Mouse (Mus musculus) urinary bladder, postnatal 0 days (tissue): ENCODE results near the gene H2-Ob. TPM values are rescaled to one million over a fixed set of nuclear protein-coding genes. Genes with fewer than 3 reads are reported as not detected.

ENCODE experiments used
- polyA plus RNA-seq: library from polyadenylated mRNA; unstranded; fragments of >200 nt; fragmentation: Nextera tagmentation; extraction: Ambion mirVana; gene quantifications from 2 replicates; pipeline ENCODE4 v1.2.1, GENCODE M21; 2015

Gene H2-Ob
- 0.14 and 0.29 TPM in 2 replicates for polyA plus RNA-seq

DNA sequence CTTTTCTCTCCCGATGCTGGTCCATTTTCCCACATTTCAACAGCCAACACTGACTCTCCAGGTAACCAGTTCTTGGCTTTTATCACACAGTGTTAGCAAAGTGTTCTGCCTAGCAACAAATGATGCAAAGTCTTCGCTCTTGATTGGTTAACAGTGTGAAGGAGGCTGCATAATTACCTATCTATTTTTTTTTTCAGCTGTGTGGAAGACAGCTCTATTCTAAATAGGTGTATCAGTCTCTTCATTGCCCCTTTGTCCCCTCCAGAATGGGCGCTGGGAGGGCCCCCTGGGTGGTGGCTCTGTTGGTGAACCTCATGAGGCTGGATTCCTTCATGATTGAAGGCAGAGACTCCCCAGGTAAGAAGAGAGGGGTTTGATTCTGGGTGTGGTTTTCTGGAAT lies at the start of gene H2-Ob:
TSS of gene H2-Ob (plus strand) at position 198 of the 400 bp plus-strand sequence.

DNA sequence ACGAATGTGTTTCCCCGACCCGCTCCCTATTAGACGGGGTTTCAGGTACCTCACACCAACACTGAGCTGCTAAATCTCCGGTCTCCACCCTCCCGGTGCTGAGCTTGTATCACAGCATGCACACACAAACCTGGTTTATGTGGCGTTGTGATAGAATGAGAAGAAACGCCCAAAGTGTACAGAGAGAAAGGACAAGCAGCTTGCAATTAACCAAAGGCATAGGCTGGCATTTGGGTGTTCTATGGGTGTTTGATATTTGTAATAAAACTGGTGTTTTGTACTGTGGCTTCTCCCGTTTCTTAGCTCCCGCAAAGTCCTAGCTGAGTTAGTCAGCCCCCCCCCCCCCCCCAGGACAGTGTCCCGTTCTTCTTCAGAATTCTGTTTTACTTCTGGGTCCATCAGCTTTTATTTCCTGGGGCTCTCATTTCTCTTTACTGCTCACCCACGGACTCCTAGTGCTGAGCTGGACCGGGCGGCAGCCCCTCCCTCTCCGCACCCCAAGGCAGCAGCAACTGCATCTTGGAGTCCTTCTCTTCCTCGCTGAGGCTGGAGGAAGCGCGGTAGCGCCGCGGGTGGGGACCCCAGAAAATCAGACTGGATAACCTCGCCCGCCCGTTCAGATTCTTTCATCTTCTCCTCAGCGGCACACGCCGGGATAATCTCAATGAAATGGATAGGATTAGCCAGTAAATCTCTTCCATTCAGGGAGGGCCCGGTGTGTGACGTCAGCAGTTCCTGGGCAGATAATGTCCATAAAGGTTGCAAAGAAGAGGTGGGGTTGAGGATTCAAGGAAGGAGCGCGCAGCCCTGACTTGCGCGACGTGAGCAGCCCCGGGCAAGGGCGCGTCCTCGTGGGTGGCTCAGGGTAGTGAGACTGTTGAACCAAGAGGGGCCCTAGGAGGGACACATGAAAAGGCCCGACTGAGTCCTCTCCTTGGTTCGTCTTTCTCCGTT lies 41.5 kb upstream of the H2-Ob start, which contains the start of gene Psmb8:
TSS of gene Psmb8 (plus strand) at position 781 of the 954 bp plus-strand sequence.

DNA sequence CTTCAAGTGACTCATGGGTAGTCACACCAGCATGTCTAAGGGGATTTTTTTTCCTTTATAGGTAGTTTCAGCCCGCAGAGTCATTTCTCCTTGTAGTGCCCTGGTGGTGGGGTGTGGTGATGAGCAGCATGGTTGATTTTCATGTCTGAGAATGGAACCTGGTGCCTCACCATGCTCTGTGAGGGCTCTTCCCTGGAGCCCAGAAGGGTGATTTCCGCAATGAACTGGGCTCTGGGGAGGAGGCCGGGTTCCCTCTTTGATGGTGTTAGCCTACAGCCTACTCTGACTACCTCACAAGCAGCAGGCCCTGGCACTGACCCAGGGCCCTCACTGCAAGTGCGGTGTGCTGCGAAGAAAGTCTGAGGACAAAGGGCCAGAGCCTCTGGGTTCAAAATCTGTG lies 35.3 kb upstream of the H2-Ob start, which contains the start of gene Tap2:
TSS of gene Tap2 (plus strand) at position 84 of the 400 bp plus-strand sequence.

DNA sequence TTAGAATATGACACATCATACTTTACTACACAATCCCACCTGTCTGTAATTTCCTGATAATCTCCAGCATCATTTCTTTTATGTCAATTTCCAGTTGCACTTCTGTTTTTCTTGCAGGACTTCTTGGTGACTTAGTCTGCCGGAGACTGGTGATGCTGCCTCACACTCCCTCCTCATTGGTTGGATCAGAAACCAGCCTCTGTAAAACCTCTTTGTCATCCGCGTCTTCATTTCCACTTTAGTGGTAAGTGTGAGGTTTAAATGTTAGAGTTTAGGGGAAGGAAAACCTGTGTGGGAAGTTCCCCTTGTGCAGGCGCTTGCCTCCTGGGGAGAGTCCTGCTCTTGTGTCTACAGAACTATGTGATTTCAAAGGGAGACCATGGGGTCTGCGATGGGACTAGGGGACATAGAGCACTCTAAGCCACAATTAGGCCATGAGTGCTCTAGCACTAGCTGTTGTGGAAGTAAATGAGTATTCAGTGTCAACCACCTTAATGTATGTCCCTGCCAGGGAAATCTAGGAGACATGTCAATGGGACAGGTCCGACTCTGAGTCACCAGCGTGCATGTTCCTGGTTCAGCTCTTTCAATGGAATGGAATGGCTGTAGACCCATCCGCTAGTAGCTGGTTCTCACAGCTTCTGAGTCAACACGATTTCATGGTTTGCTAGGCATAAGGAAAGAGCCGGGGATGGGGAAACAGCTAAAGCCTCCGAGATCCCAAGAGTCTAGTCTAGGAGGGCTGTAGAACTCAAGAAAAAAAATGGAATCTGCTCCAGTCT lies 19.1 kb downstream of the H2-Ob start, which contains the start of gene H2-Ab1:
TSS of gene H2-Ab1 (plus strand) at position 96 of the 782 bp plus-strand sequence.

DNA sequence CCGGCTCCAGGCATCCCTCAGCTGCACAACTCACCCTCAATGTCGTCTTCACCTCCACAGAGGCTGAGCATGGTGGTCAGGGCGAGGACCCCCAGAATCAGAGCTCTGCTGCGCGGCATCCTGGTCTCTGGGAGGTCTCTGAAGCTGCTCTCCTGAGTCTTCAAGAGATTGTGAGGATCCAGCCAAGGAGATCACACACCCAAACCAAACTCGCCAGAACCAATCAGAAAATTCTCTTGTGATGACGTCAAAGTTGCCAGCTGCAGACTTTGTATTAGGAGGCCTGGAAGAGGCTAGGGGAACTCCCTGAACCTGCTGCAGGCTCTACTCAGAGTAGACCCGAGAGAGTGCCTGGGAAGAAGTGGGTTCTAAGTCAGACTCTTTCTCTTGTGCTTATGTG lies 48.9 kb downstream of the H2-Ob start, which contains the start of gene H2-Aa:
TSS of gene H2-Aa (minus strand) at position 176 of the 400 bp plus-strand sequence.

Other genes starting within 250 kb of the H2-Ob start
- gene H2-K1, start 238.6 kb upstream of the H2-Ob start, polyA plus RNA-seq, result 97.3 and 136 TPM in 2 replicates
- gene Ring1, start 214.2 kb upstream of the H2-Ob start, polyA plus RNA-seq, result 12.7 and 13.4 TPM in 2 replicates
- 39.1 and 39.5 TPM in 2 replicates for gene H2-Ke6, start 210.8 kb upstream of the H2-Ob start, polyA plus RNA-seq
- 139 and 141 TPM in 2 replicates for gene Slc39a7, start 207.2 kb upstream of the H2-Ob start, polyA plus RNA-seq
- 22.6 and 25.7 TPM in 2 replicates for gene Rxrb, start 207.1 kb upstream of the H2-Ob start, polyA plus RNA-seq
- 0.26 and 0.34 TPM in 2 replicates for gene Col11a2, start 199.5 kb upstream of the H2-Ob start, polyA plus RNA-seq
- gene H2-Oa, start 146.6 kb upstream of the H2-Ob start, polyA plus RNA-seq, result 0.24 TPM in 1 of 2 replicates, not detected in the other
- 5.8 and 8.1 TPM in 2 replicates for gene H2-DMa, start 119.4 kb upstream of the H2-Ob start, polyA plus RNA-seq
- gene Brd2, start 116.3 kb upstream of the H2-Ob start, polyA plus RNA-seq, result 53.0 and 53.2 TPM in 2 replicates
- 0.13 TPM in 1 of 2 replicates, not detected in the other for gene H2-DMb2, start 95.6 kb upstream of the H2-Ob start, polyA plus RNA-seq
- gene H2-DMb1, start 85.8 kb upstream of the H2-Ob start, polyA plus RNA-seq, result 1.5 and 2.6 TPM in 2 replicates
- 20.0 and 21.3 TPM in 2 replicates for gene Tap1, start 51.4 kb upstream of the H2-Ob start, polyA plus RNA-seq
- gene Psmb9, start 51.1 kb upstream of the H2-Ob start, polyA plus RNA-seq, result 8.6 and 8.7 TPM in 2 replicates
- gene Psmb8, start 41.2 kb upstream of the H2-Ob start, polyA plus RNA-seq, result 24.2 and 30.5 TPM in 2 replicates
- gene Tap2, start 35.4 kb upstream of the H2-Ob start, polyA plus RNA-seq, result 9.6 and 12.5 TPM in 2 replicates
- gene H2-Ab1, start 18.8 kb downstream of the H2-Ob start, polyA plus RNA-seq, result 5.8 and 6.3 TPM in 2 replicates
- 0.88 and 0.93 TPM in 2 replicates for gene H2-Aa, start 48.9 kb downstream of the H2-Ob start, polyA plus RNA-seq
- 2.4 and 3.0 TPM in 2 replicates for gene H2-Eb1, start 67.0 kb downstream of the H2-Ob start, polyA plus RNA-seq
- gene H2-Eb2, start 86.8 kb downstream of the H2-Ob start, polyA plus RNA-seq, result not detected in 2 replicates
- gene Btnl2, start 115.9 kb downstream of the H2-Ob start, polyA plus RNA-seq, result not detected in 2 replicates
- gene Btnl1, start 138.2 kb downstream of the H2-Ob start, polyA plus RNA-seq, result not detected in 2 replicates
- gene BC051142, start 159.9 kb downstream of the H2-Ob start, polyA plus RNA-seq, result 0.42 and 0.47 TPM in 2 replicates
- not detected in 2 replicates for gene Btnl4, start 238.4 kb downstream of the H2-Ob start, polyA plus RNA-seq